Mouse (Mus musculus) limb, embryonic 10.5 days (tissue): ENCODE measurements around the gene P2rx7. TPM values are rescaled to one million over a fixed set of nuclear protein-coding genes. Genes with fewer than 3 reads are reported as not detected.

Experiments
- DNase-seq: peaks from one replicate; pipeline ENCODE4 v3.0.0-alpha.2; 2017; ENCODE audit warnings: low spot score
- H3K27ac ChIP-seq: fragments of 300-500 bp; sonication (generic); 2 replicates; pipeline ENCODE4 v1.5.1; 2016; ENCODE audit warnings: mild to moderate bottlenecking
- H3K27me3 ChIP-seq: fragments of 300-500 bp; sonication (generic); 2 replicates; pipeline ENCODE4 v1.6.1; 2016; ENCODE audit warnings: low read depth, mild to moderate bottlenecking; ENCODE audit not compliant: poor library complexity, severe bottlenecking
- H3K36me3 ChIP-seq: fragments of 300-500 bp; sonication (generic); 2 replicates; pipeline ENCODE4 v1.6.1; 2016; ENCODE audit warnings: mild to moderate bottlenecking, moderate library complexity
- H3K4me1 ChIP-seq: fragments of 300-500 bp; sonication (generic); 2 replicates; pipeline ENCODE4 v1.6.1; 2016
- H3K4me3 ChIP-seq: fragments of 300-500 bp; sonication (generic); 2 replicates; pipeline ENCODE4 v1.5.1; 2016; ENCODE audit warnings: mild to moderate bottlenecking, moderate library complexity
- H3K9me3 ChIP-seq: fragments of 300-500 bp; sonication (generic); replicated peaks from 2 replicates; pipeline ENCODE4 v1.6.1; 2016; ENCODE audit warnings: mild to moderate bottlenecking
- WGBS: fragments of 180-500 bp; shearing (Covaris S2); methylation state at CpG from one replicate; pipeline ENCODE4 v1.1.7; 2016; 5-methylcytosine and 5-hydroxymethylcytosine counted together
- microRNA-seq: library from miRNA; unstranded; fragments of <30 nt; microRNA quantifications from one replicate; pipeline ENCODE4, GENCODE M21; 2017
- polyA plus RNA-seq: library from polyadenylated mRNA; unstranded; fragments of >200 nt; fragmentation: Nextera tagmentation; extraction: Ambion mirVana; gene quantifications from 2 replicates; pipeline ENCODE4 v1.2.1, GENCODE M21; 2016

The P2rx7 gene
- polyA plus RNA-seq, 1 experiment from 2014 or later = not detected

- H3K4me3 ChIP-seq = no peak overlapping the region
Observed at GRCm38 (mm10) chr5:122726595-122726994, 82.9 kb downstream of the P2rx7 start.

GRCm38 (mm10) chr5:122727096-122727495 lies 83.4 kb downstream of the P2rx7 start:
- Histone ChIP-seq H3K27me3 (no peaks in the 10 kb centered on the region), H3K36me3 (peaks cover 7% of the 10 kb centered on the region; the same call in 1 of the 2 replicates), H3K9me3 (no peaks in the 10 kb centered on the region), H3K4me3 (no peak overlapping the region), H3K27ac (no peak overlapping the region), H3K4me1 (peaks cover 7% of the 10 kb centered on the region)
- DNase-seq = no peak
- WGBS = 88% methylated on average over 7 of the region's 7 CpGs

More at GRCm38 (mm10) chr5:122726595-122726994, 82.9 kb downstream of the P2rx7 start:
- Histone ChIP-seq H3K9me3 (no peaks in the 10 kb centered on the region), H3K4me1 (peaks cover 2% of the 10 kb centered on the region; the same call in 1 of the 2 replicates), H3K27me3 (no peaks in the 10 kb centered on the region), H3K36me3 (peaks cover 7% of the 10 kb centered on the region; the same call in 1 of the 2 replicates), H3K27ac (no peak overlapping the region)
- DNase-seq = no peak
- WGBS = 87% methylated on average over 5 of the region's 5 CpGs

- Histone ChIP-seq H3K27ac (no peak overlapping the region), H3K27me3 (no peaks in the 10 kb centered on the region), H3K4me3 (no peak overlapping the region), H3K36me3 (peaks cover 20% of the 10 kb centered on the region), H3K4me1 (peaks cover 26% of the 10 kb centered on the region), H3K9me3 (no peaks in the 10 kb centered on the region)
- WGBS = 81% methylated on average over 10 of the region's 10 CpGs
- DNase-seq = no peak
Observed at GRCm38 (mm10) chr5:122730776-122731175, 87.1 kb downstream of the P2rx7 start.

GRCm38 (mm10) chr5:122731321-122731720 lies 87.6 kb downstream of the P2rx7 start:
- WGBS = 71% methylated on average over 8 of the region's 8 CpGs
- Histone ChIP-seq H3K36me3 (peaks cover 21% of the 10 kb centered on the region), H3K27ac (peak overlapping the region; percentile 78), H3K4me1 (peaks cover 26% of the 10 kb centered on the region), H3K27me3 (no peaks in the 10 kb centered on the region), H3K9me3 (no peaks in the 10 kb centered on the region), H3K4me3 (no peak overlapping the region)
- peak; percentile 65 for DNase-seq

GRCm38 (mm10) chr5:122731991-122732673 lies 88.4 kb downstream of the P2rx7 start:
- Histone ChIP-seq H3K27me3 (no peaks in the 10 kb centered on the region), H3K4me1 (peaks cover 26% of the 10 kb centered on the region), H3K9me3 (no peaks in the 10 kb centered on the region), H3K36me3 (peaks cover 28% of the 10 kb centered on the region), H3K27ac (peak overlapping the region; percentile 78), H3K4me3 (no peak overlapping the region)
- WGBS = 46% methylated on average over 15 of the region's 15 CpGs
- DNase-seq = no peak

GRCm38 (mm10) chr5:122733881-122734280 lies 90.2 kb downstream of the P2rx7 start:
- H3K9me3 ChIP-seq = no peaks in the 10 kb centered on the region
- 74% methylated on average over 17 of the region's 17 CpGs for WGBS
- DNase-seq = no peak
- no peaks in the 10 kb centered on the region for H3K27me3 ChIP-seq
- H3K4me1 ChIP-seq = peaks cover 26% of the 10 kb centered on the region
- peak overlapping the region; percentile 71 for H3K27ac ChIP-seq
- H3K4me3 ChIP-seq = no peak overlapping the region
- peaks cover 33% of the 10 kb centered on the region for H3K36me3 ChIP-seq

- Histone ChIP-seq H3K4me1 (peaks cover 26% of the 10 kb centered on the region), H3K4me3 (no peak overlapping the region), H3K36me3 (peaks cover 36% of the 10 kb centered on the region), H3K9me3 (no peaks in the 10 kb centered on the region), H3K27me3 (no peaks in the 10 kb centered on the region), H3K27ac (no peak overlapping the region)
- DNase-seq = no peak
- WGBS = 93% methylated on average over 7 of the region's 7 CpGs
Observed at GRCm38 (mm10) chr5:122735853-122736252, 92.1 kb downstream of the P2rx7 start.

GRCm38 (mm10) chr5:122736761-122737160 lies 93.0 kb downstream of the P2rx7 start:
- 0 out of 2 replicates have a peak overlapping the region, but pooled peaks have one; percentile 9 for H3K27ac ChIP-seq
- 89% methylated on average over 15 of the region's 15 CpGs for WGBS

More at GRCm38 (mm10) chr5:122736761-122737160, 93.0 kb downstream of the P2rx7 start:
- peaks cover 22% of the 10 kb centered on the region for H3K4me1 ChIP-seq
- H3K36me3 ChIP-seq = peaks cover 44% of the 10 kb centered on the region
- H3K4me3 ChIP-seq = no peak overlapping the region
- no peaks in the 10 kb centered on the region for H3K9me3 ChIP-seq
- H3K27me3 ChIP-seq = no peaks in the 10 kb centered on the region
- no peak for DNase-seq

Small RNA genes lying within 50 kb of the gene (microRNA-seq; reads per million reads assigned to microRNA genes)
- not detected for gene Mir8115

Other genes with a start within 250 kb of the P2rx7 start
- 60.4 and 66.8 TPM in 2 replicates for gene Anapc7, start 222.2 kb upstream of the P2rx7 start, polyA plus RNA-seq
- 39.0 and 42.9 TPM in 2 replicates for gene Atp2a2, start 141.7 kb upstream of the P2rx7 start, polyA plus RNA-seq
- gene Ift81, start 29.4 kb upstream of the P2rx7 start, polyA plus RNA-seq = 35.3 and 42.2 TPM in 2 replicates
- 3.5 and 4.1 TPM in 2 replicates for gene P2rx4, start 63.6 kb downstream of the P2rx7 start, polyA plus RNA-seq
- 29.3 and 30.0 TPM in 2 replicates for gene Camkk2, start 135.5 kb downstream of the P2rx7 start, polyA plus RNA-seq
- gene Anapc5, start 177.4 kb downstream of the P2rx7 start, polyA plus RNA-seq = 489 and 505 TPM in 2 replicates
- 42.4 and 49.4 TPM in 2 replicates for gene Rnf34, start 206.1 kb downstream of the P2rx7 start, polyA plus RNA-seq